Mouse (Mus musculus) spleen, adult 2 months (tissue): Measurements from ENCODE around the gene Ugt2b35.

Experiments
- CTCF ChIP-seq: fragments of 200-500 bp; IDR thresholded peaks from 2 replicates; pipeline ENCODE4 v1.5.1; 2011; ENCODE audit warnings: mild to moderate bottlenecking, inconsistent platforms; ENCODE audit not compliant: insufficient read depth, insufficient read length, insufficient replicate concordance; ENCODE audit errors: extremely low read depth
- POLR2A ChIP-seq: fragments of 200-500 bp; IDR thresholded peaks from 2 replicates; pipeline ENCODE4 v1.6.1; 2011; ENCODE audit warnings: low read depth, low read length, inconsistent platforms

GRCm38 (mm10) chr5:87015477-87015876 is 14.8 kb downstream of the Ugt2b35 start:
- TF ChIP-seq CTCF (no peak), POLR2A (no peak)
